Mouse (Mus musculus) frontal cortex, adult 2 months (tissue): Measurements from ENCODE around the gene Ccdc58. TPM values are rescaled to one million over a fixed set of nuclear protein-coding genes. Genes with fewer than 3 reads are reported as not detected.
"Not testable (repeated sequence)": the region's sequence is repeated elsewhere in the genome, so short reads cannot be mapped to it uniquely, and the experiment has no call there.

Experiments
- DNase-seq, 2 experiments: peaks; one replicate each; pipeline ENCODE4 v3.0.0; 2022; ENCODE audit warnings: low spot score in 1 of 2; ENCODE audit errors: extremely low spot score in 1 of 2
- polyA plus RNA-seq: library from polyadenylated mRNA; depleted of rRNA; stranded (reverse); fragments of >200 nt; gene quantifications from 2 replicates; pipeline ENCODE4 v1.2.3, GENCODE M21; 2012; rRNA removed

The Ccdc58 gene
- polyA plus RNA-seq, 1 experiment: 26.9 TPM

DNA sequence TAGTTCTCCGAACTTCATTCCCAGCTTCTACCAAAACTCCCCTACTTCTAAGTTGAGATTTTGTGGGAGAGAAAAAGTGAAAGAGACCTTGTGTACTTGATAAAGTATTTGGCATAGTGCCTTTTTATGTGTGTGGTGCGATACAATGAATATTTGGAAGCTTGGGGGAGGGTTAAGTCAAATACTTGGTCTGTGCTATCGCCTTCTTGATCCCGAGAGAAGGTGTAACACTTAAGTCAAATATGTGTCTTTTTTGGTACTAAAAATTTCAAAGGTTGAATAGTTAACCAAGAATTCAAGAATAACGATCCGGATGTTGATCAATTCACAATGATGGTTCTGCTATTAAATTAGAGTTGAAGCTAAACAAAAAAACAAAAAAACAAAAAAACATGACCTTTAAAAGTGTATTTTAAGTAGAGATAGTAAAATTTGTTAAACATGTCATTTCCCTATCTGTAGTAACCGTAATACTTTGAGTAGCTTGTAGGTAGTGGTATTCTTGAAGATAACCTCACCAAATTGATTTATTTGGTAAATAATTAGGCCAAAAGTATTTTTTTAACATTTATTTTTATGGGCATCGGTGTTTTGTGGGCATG, 1.0 kb downstream of the Ccdc58 start:
- no peak for DNase-seq

DNA sequence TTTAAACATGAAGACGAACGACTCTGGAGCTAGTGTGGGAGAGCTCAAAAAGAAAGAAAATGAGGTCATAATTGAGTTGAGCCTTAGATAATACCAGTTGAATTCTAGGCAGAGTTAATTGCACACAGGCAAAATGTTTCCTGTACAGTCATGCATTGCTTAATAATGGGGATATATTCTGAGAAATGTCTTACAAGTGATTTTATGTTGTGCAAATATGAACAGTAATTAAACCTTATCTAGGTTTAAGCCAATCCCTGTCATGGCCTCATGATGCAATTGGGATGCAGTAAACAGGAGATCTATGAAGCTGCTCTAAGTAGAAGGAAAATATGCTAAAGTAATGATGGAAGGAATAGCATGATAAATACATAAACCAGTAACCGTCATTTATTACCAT, 3.3 kb downstream of the Ccdc58 start:
- DNase-seq: no peak

DNA sequence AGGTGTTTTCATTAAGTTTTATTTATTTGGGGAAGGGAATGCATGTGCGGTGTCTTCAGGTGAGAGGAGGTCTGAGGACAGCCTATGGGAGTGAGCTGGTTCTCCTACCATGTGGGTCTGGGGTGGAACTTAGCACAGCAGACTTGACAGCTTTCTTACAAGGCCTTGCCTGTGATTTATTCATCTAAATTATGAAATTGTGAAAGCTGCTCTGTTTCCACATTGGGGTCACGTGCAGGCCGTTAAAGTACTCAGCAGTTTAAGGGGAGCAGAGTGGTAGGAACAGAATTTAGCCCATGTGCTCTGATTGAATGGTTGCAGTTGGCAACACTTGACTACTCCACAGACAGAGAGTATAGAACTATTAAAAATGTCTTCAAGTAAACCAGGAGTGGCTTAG, 8.4 kb downstream of the Ccdc58 start:
- DNase-seq: no peak

DNA sequence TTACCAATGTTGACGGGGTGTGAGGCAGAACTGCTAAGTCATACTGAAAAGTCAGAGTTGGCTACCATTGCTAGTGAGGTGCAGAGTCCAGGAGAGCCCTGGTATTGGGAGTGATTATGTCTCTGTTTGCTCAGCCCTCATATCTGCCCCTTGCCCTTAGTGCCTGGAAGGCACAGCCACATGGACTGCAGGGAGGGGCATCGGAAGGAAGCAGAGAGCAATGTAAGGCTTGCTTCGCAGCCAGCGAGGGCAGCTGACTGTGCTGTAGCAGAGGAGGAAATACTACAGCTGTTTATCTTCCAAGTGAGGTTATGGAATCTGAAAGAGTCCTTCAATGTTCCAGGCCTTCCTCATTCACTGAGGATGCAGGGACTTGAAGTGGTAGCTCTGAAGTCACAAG, 16.4 kb downstream of the Ccdc58 start:
- no peak for DNase-seq

DNA sequence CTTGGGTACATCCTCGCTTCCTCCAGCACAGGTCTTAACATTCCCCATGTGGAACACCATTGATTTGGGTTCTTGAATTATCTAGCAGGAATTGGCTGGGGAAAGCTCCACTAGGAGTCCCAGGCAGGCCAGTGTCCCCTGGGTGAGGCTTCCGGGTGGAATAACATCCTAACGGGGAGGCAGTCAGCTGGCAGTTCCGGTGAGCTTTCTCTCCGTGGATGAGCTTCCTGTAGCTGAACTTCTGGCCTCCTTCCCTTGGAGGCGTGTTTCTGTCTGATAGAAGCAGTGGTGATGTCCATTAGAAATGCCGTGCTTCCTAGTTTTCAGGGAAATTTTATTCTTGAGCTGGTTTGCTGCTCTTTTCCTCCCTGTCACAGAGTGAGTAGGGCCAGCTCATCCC, 17.6 kb downstream of the Ccdc58 start:
- no peak for DNase-seq

DNA sequence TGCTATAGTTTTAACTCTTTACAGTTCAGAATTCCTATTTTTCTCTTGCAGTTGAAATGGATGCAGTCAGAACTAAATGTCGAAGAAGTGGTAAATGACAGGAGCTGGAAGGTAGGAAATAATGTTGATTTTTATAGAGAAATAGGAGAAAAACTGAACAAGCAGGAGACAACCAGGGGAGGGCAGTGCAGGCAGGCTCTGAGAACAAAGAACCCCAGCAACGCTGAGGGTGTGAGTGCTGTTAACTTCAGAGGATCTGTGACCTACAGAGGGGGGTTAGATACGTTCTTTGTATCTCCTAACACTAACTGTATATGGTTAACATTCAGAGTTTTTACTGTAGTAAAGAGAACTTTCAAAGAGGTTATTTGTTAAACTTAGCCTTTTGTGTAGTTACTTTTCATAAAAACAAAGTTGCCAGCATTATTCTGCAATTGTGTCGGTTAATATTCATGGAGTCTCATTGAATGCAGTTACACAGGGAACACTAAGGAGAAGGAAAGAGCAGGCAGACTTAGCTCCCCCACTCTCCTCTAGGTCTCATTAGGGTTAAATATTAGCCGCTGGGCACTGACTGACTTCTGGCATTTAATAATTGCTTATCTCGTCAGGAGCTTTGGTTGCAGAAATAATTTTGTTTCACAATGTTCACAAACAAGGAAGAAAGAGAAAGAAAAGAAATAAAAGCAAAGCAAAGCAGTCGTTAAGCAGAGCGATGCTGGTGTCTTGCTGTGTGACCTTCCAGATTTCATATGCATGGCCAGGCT, 18.5 kb downstream of the Ccdc58 start:
- DNase-seq: no peak

GRCm38 (mm10) chr16:36090785-36091509, 19.5 kb downstream of the Ccdc58 start:
- no peak for DNase-seq

DNA sequence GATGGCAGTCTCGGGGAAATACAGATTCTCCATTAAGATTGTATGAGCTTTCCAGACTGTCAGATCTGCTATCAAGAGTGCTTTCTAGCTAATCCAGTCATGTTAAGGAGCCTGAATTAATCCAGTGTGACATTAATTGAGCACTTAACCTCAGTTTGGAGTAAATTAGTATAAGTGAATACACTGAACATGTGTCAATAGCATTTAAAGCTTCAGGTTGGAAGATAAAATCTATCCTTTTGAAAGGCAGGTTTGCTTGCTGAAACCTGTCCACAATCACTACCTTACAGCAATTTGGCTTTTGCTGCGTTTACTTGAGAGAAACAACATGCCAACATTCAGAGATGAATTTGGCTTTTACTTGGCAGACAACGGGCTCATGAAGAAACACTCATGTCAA, 22.6 kb downstream of the Ccdc58 start:
- no peak for DNase-seq

DNA sequence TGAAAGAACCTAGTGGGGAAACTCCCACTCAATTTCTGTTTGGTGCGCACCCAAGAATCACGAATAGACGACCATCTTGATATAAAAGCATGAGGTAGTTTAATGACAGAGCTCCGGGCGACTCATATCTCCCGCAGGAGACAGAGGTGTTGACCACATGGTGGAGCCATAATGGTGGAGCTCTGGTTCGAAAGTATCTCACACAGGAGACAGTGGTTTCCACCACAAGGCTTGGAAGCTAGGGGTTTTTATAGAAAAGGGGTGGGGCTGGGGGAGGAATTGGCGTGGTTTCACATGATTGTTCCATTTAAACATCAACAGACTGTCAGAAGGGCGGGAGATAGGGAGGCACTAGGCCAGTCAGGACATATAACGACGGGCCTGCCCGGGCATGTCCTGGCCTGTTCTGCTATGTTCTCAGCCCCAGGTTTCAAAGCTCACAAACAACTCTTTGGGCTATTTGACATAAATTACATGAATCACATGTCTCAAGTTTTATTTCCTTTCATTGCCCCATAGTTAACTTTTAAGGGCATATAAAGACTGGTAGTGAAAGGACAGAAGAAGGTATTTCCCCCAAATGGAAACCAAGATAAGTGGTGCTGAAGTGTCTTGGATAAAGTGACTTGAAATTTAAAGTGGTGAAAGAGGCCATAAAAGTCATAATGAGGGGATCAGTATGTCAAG, 26.5 kb downstream of the Ccdc58 start:
- DNase-seq: not testable (repeated sequence)

DNA sequence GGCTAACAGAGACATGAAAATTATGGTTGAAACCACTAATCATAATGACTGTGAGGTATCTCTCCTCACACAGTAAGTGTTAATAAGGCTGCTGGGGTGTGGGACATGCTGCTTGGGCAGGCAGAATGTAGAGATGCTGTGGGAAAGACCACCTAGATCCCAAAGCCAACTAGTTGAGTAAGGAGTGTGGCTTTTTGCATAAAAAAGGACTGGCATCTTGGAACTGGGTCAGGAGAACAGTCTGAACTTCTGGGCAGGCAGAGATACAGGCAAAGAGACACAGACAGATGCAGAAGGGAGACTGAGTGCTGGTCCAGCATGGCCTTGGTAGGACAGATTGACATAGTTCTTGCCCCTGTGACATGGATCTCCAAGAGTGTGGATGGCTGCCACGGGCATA, 30.0 kb downstream of the Ccdc58 start:
- DNase-seq: no peak

GRCm38 (mm10) chr16:36102211-36102610, 30.7 kb downstream of the Ccdc58 start:
- DNase-seq: no peak

DNA sequence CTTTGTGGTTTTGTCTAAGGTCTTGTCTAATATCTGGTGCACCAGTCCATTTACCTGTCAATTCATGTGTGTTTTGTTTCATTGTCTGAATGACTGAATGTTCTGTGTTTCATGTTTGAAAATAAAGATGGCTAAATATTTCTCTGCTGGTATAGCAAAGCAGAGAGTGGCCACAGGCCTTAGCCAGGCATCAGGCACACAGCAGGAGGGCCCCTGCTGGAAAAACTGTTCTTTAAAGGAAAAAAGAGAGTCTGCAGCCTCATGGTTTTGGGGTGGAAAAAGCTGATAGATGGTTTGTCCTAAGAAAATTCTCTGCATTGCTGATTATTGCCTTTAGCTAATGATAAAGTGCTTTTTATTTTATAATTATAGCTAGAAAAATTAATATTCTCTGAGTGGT, 40.0 kb downstream of the Ccdc58 start:
- DNase-seq: not testable (repeated sequence)

DNA sequence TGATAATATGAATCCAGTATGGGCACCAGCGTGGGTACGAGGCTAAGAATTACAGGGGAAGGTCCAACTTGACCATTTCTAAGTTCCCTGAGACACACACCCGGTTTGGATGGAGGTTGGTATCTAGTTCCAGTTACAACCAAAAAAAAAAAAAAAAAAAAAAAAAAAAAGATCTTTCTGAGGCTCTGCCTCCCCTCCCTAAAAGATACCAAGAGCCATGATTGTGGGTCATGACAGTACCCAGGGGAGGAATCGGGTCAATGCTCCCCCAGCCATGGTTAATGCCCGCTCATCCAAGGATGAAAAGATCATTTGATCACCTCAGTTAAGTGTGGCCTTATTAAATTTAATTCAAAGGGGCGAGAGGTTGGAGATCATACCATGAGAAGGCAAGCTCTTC, 44.3 kb downstream of the Ccdc58 start:
- not testable (repeated sequence) for DNase-seq

- DNase-seq: no peak
Observed at GRCm38 (mm10) chr16:36128092-36128491, 56.6 kb downstream of the Ccdc58 start.

DNA sequence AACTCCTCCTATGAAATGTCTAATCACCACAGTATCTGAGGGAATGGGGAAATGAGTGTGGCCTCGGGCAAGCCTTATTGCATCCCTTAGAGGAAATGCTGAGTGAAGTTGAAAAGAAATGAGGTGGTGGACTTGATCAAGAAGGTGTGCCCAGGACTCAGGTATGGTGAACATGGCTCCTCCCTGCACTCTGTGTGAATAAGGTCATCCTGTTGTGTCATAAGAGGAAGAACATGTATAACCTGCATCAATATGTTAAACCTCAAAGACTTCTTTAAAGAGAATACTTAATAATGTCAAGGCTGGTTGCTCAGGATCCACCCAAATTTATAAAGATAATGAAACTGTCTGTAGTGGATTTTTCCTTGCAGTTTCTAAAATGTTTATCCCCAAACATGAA, 59.7 kb downstream of the Ccdc58 start, which contains the start of gene Csta1:
Csta1 (minus strand) TSS at position 101 of the 400 bp plus-strand sequence.
- DNase-seq: no peak

- no peak for DNase-seq
Observed at GRCm38 (mm10) chr16:36138201-36138600, 66.7 kb downstream of the Ccdc58 start.

Other genes with a start within 250 kb of the Ccdc58 start
- 2.1 TPM in 2 replicates for gene Parp14, start 200.1 kb upstream of the Ccdc58 start, polyA plus RNA-seq
- gene Parp9, start 133.2 kb upstream of the Ccdc58 start, polyA plus RNA-seq: 3.8 and 4.5 TPM in 2 replicates
- gene Dtx3l, start 132.5 kb upstream of the Ccdc58 start, polyA plus RNA-seq: 3.0 TPM in 2 replicates
- gene Kpna1, start 92.9 kb upstream of the Ccdc58 start, polyA plus RNA-seq: 44.0 and 48.2 TPM in 2 replicates
- gene Wdr5b, start 30.5 kb upstream of the Ccdc58 start, polyA plus RNA-seq: 5.0 and 5.4 TPM in 2 replicates
- 99.7 and 111 TPM in 2 replicates for gene Fam162a, start 91 bp upstream of the Ccdc58 start, polyA plus RNA-seq
- not detected in 2 replicates for gene Csta1, start 59.6 kb downstream of the Ccdc58 start, polyA plus RNA-seq
- gene Stfa2l1, start 85.1 kb downstream of the Ccdc58 start, polyA plus RNA-seq: not detected in 2 replicates
- gene Gm5483, start 112.5 kb downstream of the Ccdc58 start, polyA plus RNA-seq: not detected in 2 replicates
- not detected in 2 replicates for gene Gm5416, start 138.7 kb downstream of the Ccdc58 start, polyA plus RNA-seq
- not detected in 2 replicates for gene 2010005H15Rik, start 149.8 kb downstream of the Ccdc58 start, polyA plus RNA-seq
- not detected in 2 replicates for gene Stfa1, start 205.3 kb downstream of the Ccdc58 start, polyA plus RNA-seq